Mouse (Mus musculus) erythroblast, embryonic 14.5 days (primary cell): ENCODE results near the gene Galt.

Source experiments
- GATA1 ChIP-seq: IDR thresholded peaks from 2 replicates; pipeline ENCODE4 v1.6.1; 2012; ENCODE audit warnings: low read length, inconsistent platforms, mixed read lengths
- TAL1 ChIP-seq: IDR thresholded peaks from 3 replicates; pipeline ENCODE4 v1.6.1; 2012; ENCODE audit warnings: low read length, inconsistent platforms, mixed read lengths

DNA sequence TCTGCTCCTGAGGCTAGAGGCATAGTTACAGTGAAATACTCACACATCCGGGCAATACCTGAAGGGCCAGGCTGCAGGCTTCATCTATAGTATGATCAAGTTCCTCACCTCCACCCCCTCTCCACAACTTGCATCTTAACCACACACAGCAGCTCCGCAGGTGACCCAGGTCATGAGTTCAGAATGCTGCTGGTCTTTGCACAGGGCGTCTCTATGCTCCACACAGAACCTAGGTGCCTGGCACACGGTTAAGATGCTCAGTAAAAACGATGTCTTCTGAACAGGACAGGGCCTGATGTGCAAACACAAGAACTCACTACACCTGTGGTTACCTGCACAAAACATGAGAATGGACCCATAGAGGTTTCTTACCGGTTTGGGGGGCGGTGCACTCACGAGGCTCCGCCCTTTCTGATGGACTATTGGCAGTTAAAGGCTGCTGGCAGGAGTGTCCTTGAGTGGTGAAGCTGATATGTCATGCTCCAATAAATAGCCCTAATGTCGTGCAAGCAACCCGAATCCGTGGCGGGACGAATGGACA lies at the start of gene Galt:
- no peak for TF ChIP-seq GATA1
- TF ChIP-seq TAL1 = no peak
